Mouse (Mus musculus): ENCODE data around the gene Atp11b.

DNA sequence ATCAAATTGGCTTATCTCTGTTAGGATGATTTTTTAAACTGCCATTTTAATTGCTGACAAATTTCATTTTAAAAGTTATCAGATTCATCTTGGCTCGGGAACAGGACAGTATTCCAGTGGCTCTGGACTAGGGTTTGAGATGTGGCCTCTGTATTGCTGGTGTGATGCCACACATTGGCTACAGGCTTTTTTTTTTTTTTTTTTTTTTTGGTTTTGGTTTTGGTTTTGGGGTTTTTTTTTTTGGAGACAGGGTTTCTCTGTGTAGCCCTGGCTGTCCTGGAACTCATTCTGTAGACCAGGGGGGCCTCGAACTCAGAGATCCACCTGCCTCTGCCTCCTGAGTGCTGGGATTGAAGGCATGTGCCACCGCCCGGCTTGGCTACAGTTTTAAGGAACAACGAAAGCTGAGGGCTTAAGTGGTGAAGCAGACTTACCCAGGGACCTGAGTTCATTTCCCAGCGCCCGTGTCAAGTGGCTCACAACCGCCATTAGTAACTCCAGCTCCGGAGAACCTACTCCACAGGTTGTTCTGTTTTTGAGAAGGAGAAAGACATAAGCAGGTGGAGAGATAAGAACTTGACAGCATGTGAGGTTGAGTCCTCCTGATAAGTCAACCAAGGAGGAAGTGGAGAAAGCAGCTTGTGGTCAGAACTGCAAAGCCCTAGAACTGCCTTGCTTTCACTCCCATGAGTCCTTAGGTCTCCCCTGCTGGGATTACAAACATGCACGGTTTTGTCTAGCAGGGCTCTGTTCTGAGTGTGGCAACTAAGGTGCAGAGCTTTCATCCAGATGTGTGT is 21.7 kb upstream of the Atp11b start:
- TF ChIP-seq CTCF (IDR thresholded peaks at IDR 0.05; ENCODE audit: low read depth) (no peak), EP300 (IDR thresholded peaks at IDR 0.05; ENCODE audit: low read depth) (no peak)
